Mouse (Mus musculus) gastrocnemius, adult 2 months (tissue): Measurements from ENCODE around the gene Rnf10. TPM values are rescaled to one million over a fixed set of nuclear protein-coding genes. Genes with fewer than 3 reads are reported as not detected.

Source experiments
- DNase-seq: peaks from one replicate; pipeline ENCODE4 v3.0.0; 2022
- H3K27ac ChIP-seq: fragments of 200-600 bp; 2 replicates; pipeline ENCODE4 v1.8.1; 2022; ENCODE audit warnings: mild to moderate bottlenecking
- H3K4me3 ChIP-seq: fragments of 200-600 bp; 2 replicates; pipeline ENCODE4 v1.8.1; 2022; ENCODE audit warnings: mild to moderate bottlenecking, moderate library complexity
- CTCF ChIP-seq: fragments of 200-600 bp; IDR thresholded peaks from 2 replicates; pipeline ENCODE4 v1.8.1; 2022; ENCODE audit warnings: antibody characterized with exemption, mild to moderate bottlenecking, moderate library complexity
- intact Hi-C: fragments of 180-260 bp; cut with DNase I; formaldehyde crosslinking; loops from one replicate; pipeline ENCODE4 v1.15.1; 2025
- total RNA-seq, 2 experiments: library from RNA; stranded (reverse); gene quantifications; 2 replicates each; pipeline ENCODE4 v1.2.3; 2021

Rnf10 gene
- total RNA-seq, 2 experiments from 2014 or later: 269 to 274 TPM

- H3K4me3 ChIP-seq: peak overlapping the region; percentile 92
- peak overlapping the region; percentile 98 for H3K27ac ChIP-seq
- intact Hi-C loops: loop anchor here (2.0 kb wide), 1 partner anchor 35 kb away; no protein-coding TSS in a partner anchor
- no peak for TF ChIP-seq CTCF
- DNase-seq: peak; percentile 61
Measured at GRCm38 (mm10) chr5:115271931-115272811, 527 bp downstream of the Rnf10 start.

GRCm38 (mm10) chr5:115269969-115270368 is 2.7 kb downstream of the Rnf10 start:
- peak overlapping the region; percentile 92 for H3K4me3 ChIP-seq
- DNase-seq: no peak
- intact Hi-C loops: no loop called here
- peak overlapping the region; percentile 91 for H3K27ac ChIP-seq
- no peak for TF ChIP-seq CTCF

GRCm38 (mm10) chr5:115268266-115268665 is 4.4 kb downstream of the Rnf10 start:
- Histone ChIP-seq H3K4me3 (peak overlapping the region; percentile 92), H3K27ac (peak overlapping the region; percentile 91)
- no peak for TF ChIP-seq CTCF
- intact Hi-C loops: no loop called here
- peak; percentile 57 for DNase-seq

GRCm38 (mm10) chr5:115267469-115268045 is 5.1 kb downstream of the Rnf10 start:
- no peak for DNase-seq
- intact Hi-C loops: no loop called here
- TF ChIP-seq CTCF: no peak
- Histone ChIP-seq H3K27ac (peak overlapping the region; percentile 91), H3K4me3 (peak overlapping the region; percentile 36)

- no peak for TF ChIP-seq CTCF
- peak overlapping the region; percentile 36 for H3K4me3 ChIP-seq
- no peak for DNase-seq
- intact Hi-C loops: no loop called here
- H3K27ac ChIP-seq: peak overlapping the region; percentile 91
Measured at GRCm38 (mm10) chr5:115266787-115267468, 5.8 kb downstream of the Rnf10 start.

GRCm38 (mm10) chr5:115266340-115266739 is 6.4 kb downstream of the Rnf10 start:
- Histone ChIP-seq H3K4me3 (peak overlapping the region; percentile 36), H3K27ac (peak overlapping the region; percentile 91)
- intact Hi-C loops: no loop called here
- no peak for DNase-seq
- no peak for TF ChIP-seq CTCF

- TF ChIP-seq CTCF: no peak
- peak; percentile 12 for DNase-seq
- peak overlapping the region; percentile 25; the same call in 1 of the 2 replicates for H3K27ac ChIP-seq
- intact Hi-C loops: no loop called here
- no peak overlapping the region for H3K4me3 ChIP-seq
Measured at GRCm38 (mm10) chr5:115262502-115263291, 10.0 kb downstream of the Rnf10 start.

GRCm38 (mm10) chr5:115261880-115262279 is 10.8 kb downstream of the Rnf10 start:
- no peak for TF ChIP-seq CTCF
- Histone ChIP-seq H3K4me3 (no peak overlapping the region), H3K27ac (peak overlapping the region; percentile 25; the same call in 1 of the 2 replicates)
- intact Hi-C loops: no loop called here
- DNase-seq: no peak

GRCm38 (mm10) chr5:115261141-115261540 is 11.6 kb downstream of the Rnf10 start:
- intact Hi-C loops: no loop called here
- peak; percentile 20 for DNase-seq
- H3K27ac ChIP-seq: peak overlapping the region; percentile 78
- H3K4me3 ChIP-seq: peak overlapping the region; percentile 3
- TF ChIP-seq CTCF: no peak

GRCm38 (mm10) chr5:115260356-115260755 is 12.3 kb downstream of the Rnf10 start:
- TF ChIP-seq CTCF: no peak
- intact Hi-C loops: no loop called here

GRCm38 (mm10) chr5:115256909-115257546 is 15.7 kb downstream of the Rnf10 start:
- H3K27ac ChIP-seq: no peak overlapping the region
- DNase-seq: no peak
- no peak overlapping the region for H3K4me3 ChIP-seq
- intact Hi-C loops: no loop called here
- no peak for TF ChIP-seq CTCF

More at GRCm38 (mm10) chr5:115260356-115260755, 12.3 kb downstream of the Rnf10 start:
- H3K4me3 ChIP-seq: no peak overlapping the region; the same call in 1 of the 2 replicates
- peak overlapping the region; percentile 78 for H3K27ac ChIP-seq
- peak; percentile 25 for DNase-seq
